Mouse (Mus musculus): ENCODE measurements around the gene Rpn2.
A peak's percentile ranks its signal among the peaks of the same experiment; 100 is the strongest.

Gene Rpn2

DNA sequence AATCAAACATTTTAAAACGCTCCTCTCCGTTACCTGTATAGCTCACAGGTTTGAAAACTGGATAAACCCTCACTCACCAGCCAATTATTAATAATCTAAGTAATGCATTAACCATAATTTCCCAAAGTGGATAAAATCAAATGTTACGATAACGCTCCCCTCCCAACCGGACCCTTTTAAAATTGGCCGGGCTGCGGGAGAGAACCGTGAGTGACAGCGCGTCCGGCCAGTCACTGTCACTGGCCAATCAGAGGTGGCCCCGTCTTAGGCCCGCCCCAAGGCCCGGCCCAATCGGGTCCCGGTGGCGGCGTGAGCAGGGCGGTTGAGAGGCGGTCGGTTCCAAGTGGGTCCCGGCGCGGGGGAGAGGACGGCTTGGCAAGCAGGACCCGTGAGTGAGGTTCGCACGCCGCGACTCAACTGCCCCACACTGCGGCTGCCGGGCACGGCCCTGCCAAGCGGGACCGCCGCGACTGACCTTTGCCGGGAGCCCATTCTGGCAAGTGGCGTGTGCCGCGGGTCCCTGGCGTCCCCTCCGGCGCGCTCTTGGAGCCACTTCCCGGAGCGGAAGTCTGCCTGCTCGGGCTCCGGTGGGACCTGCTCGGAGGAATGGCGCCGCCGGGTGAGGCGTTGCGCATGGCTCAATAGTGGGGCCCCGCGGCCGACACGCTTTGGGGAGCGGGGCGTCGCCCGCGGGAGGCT is at the start of gene Rpn2:
Rpn2 (plus strand) TSS at position 301 of the 699 bp plus-strand sequence.
- DNase-seq = peak; percentile 96

DNA sequence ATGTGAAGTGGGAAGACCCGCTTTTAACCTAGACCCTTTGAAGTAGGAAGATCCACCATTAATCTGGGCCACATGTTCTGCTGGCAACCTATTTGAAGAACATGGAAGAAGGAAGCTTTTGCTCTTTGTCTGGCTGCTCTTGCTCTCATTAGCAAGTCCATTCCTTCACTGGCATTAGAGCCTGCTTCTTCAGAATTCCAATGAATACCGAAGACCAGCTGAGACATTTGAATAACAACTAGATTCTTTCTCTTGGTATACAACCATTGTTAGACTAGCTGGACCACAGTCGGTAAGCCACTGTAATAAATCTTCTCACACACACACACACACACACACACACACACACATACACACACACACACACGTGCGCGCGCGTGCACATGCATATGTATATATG is 42.9 kb upstream of the Rpn2 start:
- DNase-seq = no peak

DNA sequence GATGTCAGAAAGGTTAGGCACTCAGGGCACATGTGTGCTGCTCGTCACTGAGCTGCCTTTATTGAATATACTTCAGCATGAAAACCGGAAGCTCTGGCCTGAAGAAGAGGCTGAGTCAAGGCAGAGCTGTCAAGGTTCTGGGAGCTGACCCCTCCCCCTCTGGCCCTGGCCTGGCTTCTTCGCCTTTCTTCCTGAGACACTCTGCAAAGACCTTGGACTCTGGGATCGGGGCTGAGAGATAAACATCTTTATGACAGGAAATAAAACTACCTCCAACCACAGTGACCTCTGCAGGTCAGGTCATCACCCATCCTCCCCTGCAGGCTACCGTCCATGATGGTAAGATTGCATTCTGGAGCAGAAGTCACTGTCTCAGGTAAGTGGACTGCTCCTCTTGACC is 33.8 kb upstream of the Rpn2 start:
- DNase-seq = no peak

DNA sequence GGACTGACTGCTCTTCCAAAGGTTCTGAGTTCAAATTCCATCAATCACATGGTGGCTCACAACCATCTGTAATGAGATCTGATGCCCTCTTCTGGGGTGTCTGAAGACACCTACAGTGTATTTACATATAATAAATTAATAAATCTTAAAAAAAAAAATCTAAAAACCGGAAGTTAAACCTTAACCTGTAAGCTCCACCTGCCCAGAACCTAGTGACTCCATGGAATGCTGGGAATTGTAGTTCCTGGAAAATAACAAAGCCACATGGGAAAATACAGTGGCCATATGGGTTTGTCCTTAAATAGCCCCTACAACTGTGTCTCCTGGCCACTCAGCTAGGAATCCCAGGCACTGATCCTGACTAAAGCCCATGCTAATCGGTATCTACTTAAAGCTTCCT is 33.2 kb upstream of the Rpn2 start:
- no peak for DNase-seq

DNA sequence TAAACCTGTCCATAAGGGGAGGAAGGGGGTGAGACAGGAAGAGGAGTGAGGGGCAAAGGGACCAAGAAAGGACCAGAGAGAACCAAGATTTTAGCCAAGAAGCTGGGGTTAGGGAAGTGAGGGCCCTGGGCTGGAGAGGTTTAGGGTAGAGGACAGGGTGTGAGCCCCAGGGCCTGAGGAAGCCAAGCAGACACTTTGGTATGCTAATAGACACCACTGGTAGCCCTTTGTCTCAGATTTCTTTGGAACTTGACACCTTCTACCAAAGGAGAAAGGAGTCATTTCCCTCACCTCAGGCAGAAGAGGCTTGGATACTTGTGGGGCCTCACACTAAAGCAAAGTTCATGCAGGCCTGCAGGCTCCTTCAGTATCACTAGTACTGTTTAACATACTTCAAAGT is 30.7 kb upstream of the Rpn2 start:
- DNase-seq = no peak

DNA sequence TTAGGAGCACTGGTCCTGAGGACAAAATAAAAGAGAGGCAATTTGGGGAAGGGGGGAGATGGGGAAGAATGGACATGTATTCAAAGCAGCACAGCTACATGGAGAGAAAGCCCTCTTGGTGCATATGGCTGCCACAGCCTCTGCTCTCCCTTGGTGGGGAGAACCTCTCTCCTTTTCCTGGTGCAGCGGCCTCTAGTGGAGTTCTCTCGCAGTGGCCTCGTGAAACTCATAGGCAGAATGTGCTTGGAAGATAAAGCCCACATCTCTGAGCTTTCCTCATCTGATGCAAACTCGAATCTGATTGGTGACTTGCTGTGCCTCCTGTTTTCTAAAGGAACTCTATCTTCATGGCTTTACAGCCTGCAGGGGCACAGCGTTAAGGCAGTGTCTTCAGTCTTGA is 19.1 kb upstream of the Rpn2 start:
- peak; percentile 76 for DNase-seq

DNA sequence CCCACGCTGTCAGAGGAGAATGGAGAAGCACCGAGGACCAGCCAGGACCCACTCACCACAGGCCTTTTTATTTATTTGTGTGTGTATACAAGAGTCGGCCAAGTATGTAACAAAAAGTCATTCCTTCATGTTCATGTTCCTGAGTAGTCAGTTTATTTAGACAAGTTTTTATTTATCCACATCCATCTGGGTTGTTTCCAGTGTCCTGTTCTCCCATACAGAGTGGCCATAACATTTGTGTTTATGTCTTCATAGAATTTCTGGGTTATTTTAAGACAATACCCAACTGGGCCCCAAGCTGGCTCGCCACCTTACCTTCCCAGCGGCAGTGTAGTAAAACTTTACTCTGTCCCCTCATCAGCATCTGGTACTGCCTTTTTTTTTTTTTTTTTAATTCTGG is 16.9 kb upstream of the Rpn2 start:
- no peak for DNase-seq

DNA sequence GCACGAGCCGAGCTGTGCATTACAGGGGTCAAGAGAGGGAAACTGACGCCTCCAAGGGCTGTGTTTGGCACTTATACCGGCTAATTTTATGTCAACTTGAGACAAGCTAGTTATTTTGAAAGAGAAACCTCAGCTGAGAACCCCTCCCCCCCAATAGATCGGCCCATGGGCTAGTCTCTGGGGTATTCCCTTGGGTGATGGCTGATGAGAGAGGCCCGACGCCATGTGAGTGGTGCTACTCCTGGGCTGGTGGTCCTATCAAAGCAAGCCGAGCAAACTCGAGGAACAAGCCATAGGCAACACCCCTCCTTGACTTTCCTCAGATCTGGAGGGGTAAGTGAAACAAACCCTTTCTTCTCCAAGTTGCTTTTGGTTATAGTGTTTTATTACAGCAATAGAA is 16.3 kb upstream of the Rpn2 start:
- DNase-seq = no peak

DNA sequence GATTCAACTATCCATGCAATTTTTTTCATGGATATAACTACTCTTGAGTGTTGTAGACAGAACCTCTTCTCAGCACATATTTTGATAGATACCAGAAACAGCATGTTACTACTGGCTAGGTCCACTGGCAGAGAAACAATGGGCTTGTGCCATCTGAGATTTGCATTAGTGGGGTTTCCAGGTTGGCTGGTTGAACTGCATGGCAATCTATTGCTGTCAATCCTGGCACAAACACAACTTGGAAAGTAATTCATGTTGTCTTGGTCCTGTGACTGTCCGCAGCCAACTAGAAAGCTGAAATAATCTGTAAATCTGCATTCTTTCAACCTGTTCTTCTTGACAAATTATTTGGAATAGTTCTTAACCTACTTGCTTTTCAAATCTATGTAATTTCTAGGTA is 15.7 kb upstream of the Rpn2 start:
- DNase-seq = no peak

DNA sequence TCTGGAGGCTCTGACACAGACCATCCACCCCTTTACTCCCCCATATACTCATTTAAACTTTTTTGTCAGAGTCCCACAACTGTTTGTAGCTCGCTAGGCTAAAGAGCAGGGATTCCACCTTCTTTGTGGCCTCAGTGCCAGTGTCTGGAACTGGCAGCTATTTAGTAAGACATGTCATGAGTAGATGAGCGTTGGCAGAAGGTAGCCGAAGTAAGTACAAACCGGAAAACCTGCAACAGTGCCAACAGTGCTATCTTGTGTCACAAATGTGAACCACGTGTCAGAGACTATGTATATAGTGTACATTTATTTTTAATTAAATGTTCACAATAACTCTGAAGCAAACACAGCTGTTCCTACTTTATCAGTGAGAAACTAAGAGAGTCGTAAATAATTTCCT is 15.0 kb upstream of the Rpn2 start:
- no peak for DNase-seq

DNA sequence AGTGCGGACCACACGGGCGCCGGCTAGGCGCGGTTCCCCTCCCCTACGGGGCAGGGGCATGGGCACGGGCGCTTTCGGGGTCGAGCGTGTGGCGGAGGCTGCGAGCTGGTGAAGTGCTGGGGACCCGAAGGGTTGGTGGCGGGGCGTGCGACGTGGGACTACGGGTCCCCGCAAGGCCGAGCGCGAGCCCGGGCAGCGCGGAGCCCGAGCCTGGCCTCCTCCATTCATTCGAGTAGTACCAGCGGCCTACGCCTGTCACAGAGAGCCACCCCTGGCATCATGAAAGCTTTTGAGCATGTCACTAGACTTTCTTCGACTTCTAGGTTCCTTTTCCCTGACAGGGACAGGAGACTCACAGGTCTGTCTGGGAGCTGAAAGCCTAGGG is 591 bp downstream of the Rpn2 start, which contains the start of gene Mroh8:
Mroh8 (minus strand) TSS at position 134 of the 385 bp plus-strand sequence.
- DNase-seq = no peak

DNA sequence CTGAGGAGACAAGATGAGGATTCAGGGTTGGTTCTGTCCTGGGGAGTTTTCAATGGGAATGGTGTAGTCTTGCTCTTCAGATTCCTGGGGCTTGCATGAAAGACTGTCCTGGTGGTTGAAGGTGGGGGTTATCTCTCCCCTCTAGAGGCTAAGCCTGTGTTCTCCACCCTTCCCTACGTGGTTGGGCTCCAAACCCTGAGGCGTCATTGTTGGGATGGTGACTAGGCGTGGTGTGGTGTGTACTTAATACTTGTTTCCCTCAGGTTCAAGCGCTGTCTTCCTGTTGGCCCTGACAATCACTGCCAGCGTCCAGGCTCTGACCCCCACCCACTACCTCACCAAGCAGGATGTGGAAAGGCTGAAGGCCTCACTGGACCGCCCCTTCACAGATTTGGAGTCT is 4.5 kb downstream of the Rpn2 start:
- DNase-seq = no peak

DNA sequence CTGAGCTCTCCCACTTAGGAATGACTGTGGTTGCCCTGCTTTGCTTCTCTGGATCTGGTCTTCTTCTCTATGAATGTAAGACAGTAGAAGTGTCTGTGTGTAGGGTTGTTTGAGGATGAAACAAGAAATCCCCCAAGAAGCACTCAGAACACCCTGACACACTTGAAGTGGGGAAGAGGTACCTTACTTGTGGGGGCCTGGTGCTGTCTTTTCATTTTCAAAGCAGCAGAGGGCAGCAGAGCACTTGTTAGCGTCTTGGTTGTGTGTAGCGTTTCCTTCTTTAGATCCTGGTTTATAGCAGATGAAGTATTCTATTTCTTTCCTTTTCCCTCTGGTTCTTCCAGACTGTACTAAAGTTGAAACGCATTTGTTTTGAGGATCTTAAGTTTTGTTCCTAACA is 8.7 kb downstream of the Rpn2 start:
- peak; percentile 55 for DNase-seq

DNA sequence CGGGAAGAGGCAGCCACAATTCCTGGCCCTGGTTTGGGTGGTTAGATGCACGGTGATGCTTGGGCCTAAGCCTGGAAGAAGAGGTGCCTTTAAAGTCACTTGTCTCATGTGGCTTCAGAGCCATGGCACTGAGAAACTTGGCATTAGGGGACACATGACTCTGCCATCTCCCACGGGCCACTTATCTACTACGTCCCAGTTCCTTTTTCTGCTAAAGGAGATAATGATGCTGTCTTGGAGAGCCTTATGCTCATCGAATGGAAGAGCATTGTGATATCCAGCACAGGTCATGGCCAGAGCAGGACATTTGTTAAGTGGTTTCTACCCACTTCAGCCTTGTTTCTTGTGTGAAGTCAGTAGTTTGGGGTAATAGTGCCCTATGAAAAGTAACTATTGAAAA is 10.2 kb downstream of the Rpn2 start:
- DNase-seq = no peak

DNA sequence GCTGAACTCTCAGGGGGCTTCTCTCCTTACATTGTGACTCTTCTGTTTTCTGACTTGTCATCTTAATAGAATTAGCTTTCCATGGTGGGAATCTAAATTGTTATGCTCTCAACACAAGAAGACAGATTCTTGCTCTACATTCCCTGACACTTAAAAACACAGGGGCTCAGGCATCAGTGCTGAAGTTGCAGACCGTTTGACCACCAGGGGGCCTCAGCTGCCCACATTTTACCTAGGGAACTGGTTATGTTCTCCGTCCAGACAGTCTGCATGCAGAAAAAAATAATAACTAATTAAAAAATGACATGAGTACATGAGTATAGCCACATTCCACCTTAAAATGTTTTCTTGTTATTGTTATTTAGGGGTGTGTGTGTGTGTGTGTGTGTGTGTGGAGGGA is 13.3 kb downstream of the Rpn2 start:
- peak; percentile 89 for DNase-seq

DNA sequence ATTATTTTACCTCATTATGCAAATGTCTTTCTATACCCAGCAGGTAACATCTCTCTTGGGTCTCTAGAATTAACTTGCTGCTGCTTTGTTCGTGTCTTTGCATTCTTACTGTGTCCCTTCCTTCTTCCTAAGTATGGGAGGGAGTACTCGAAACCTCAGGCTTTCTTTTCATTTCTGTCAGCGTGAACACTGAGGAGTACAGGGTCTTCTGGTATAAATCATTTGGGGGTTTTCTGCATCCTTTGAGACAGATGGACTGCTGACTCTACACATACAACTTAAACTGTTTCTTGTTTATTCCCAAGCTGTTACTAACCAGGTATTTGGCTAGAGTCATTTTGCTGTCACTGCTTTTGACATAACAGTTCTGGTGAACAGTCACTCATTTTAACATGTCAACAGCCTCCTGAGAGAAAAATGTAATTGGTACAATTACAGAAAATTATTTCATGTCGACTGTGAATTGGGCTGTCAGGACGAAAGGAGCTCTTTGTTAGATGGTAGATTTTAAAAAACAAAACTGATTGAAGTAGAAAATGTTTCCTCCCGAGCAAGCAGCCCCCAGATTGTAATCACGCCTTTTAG is 17.4 kb downstream of the Rpn2 start:
- DNase-seq = no peak

DNA sequence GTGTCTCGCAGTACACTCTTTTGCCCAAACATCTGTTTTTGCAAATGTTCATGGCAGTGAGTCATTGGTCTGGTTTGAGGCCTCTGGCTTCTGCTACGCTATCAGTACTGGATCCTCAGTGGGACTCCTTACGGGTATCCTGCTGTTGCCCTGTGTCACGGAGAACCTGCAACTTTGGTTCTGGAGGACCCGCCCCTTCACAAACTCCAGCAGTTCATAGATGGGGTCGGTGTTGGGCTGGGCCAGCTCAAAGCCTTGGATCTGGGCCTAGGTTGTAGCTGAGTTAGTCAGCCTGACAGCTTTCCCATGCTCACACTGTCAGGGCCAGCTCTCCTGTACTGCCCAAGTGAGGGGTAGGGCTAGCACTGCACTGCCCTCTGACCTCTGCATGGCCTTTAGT is 21.2 kb downstream of the Rpn2 start:
- DNase-seq = no peak

DNA sequence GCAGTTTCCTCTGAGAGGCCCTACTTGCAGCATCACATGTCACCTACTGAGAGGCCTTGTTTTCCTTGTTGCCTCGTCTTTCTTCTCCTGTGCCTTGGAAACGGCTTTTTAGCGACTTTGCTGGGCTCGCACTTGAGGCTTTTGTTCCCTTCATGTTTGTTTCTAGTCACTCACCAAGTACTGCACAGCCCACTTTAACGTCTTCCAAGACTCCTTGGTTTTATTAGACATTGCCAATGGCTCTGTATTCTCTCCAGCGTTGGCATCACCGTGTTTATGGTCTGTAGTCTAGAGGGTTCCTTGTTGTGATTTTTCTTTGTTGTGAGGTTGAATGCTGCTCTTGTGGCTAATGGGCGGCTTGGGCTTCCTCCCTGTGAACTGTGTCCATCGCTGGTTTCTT is 24.3 kb downstream of the Rpn2 start:
- DNase-seq = no peak

DNA sequence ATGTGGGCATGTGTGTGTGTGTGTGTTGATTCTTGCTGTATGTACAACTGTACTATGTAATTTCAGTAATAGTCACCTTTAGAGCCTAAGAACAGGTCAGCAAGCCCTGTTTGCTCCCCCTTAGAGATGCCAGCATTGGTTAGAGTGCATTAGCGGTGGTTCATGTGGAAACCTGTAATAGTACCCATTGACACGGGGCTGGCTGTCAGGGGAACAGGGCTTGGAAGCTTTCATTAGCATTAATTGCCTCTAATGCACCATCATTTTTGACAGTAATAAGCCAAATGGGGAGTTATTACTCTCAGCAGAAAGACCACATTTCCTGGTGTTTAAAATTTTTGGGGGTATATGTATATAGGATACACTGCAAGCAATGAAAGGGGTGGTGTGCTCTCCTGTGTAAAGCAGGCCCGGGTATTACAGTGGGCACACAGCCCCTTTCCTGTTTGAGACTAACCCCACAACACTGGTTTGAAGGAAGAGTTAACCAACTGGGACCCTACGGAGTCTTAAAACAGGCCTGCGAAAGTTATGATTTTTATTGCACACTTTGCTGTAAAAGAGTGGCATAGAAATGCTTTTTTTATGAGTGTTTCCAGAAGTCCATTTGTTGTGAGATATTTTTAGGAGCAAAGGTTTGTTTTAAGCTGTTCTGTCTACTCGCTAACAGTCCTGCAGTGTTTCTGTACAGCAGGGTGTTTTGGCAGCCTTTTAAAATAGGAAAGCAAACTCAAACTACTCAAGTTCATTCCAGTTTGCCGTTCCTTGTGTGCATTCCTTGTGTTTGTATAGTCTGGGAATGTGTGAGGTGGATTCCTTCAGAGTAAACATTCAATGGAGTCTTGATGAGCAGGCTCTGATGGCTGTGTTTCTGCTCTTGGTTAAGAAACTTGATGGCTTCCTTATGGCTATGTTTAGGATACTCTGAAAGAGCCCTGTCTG is 27.5 kb downstream of the Rpn2 start:
- no peak for DNase-seq

DNA sequence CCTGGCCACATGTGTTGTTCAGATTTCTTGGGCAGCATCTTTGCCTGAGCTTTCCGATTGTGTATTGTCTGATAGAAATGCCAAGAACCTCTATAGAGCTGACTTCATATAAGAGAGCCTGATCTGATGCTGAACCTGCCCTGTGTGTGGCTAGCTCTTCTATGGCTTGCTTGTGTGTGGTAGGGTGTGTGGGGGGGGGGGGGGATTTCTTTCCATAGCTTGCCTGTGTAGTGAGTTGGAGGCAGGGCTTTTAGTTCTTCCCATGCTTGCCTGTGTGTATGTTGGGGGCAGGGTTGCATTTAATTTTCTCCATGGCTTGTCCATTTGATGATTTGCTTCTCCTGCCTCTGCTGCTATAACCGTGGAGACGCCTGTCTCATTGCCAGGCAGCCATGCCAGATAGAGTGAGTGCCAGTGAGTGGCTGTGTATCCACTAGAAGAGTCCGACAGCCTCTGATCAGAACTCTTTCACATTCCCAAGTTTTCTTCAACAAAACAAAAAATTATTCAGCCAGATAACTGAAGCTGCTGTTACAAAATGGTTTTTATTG is 29.0 kb downstream of the Rpn2 start:
- peak; percentile 67 for DNase-seq

DNA sequence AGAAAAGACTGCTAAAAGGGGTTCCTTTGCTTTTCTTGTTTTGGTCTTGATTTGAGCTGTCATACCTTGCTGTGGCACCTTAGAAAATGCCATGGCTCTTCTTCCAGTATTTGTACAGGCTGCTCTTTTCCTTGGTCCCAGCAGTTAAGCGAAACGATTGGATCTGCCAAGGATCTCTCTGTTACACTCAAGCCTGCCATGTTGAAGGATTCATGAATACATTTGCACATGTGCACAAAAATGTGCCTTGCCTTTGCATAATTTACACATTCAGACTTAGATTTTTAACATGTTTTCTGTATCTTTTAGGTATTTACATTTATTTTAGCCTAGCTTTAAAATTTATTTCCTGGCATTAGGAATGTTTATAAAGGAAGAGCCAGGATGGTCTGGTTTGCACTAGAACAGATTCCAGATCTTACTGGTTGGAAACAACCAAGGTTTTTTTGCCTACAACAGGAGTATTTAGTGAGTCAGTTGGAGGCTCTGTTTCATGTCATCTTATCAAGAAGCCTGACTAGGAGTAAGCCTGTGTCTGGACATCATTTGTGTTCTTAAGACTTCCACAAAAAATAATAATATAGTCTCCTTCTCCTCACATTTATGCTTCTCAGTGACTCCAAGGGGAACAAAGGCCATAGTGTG is 29.6 kb downstream of the Rpn2 start:
- DNase-seq = no peak

DNA sequence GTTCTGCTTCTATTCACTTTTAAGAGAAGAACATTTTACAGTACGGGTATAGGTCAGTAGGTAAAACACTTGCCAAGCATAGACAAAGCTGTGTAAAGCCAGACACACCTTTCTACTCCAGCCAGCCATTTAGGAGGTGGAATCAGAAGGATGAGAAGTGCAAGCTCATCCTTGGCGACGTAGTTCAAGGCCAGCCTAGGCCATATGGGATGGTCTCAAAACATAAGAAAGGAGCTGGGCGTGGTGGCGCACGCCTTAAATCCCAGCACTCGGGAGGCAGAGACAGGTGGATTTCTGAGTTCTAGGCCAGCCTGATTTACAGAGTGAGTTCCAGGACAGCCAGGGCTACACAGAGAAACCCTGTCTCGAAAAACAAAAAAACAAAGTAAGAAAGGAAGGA is 30.8 kb downstream of the Rpn2 start:
- no peak for DNase-seq

DNA sequence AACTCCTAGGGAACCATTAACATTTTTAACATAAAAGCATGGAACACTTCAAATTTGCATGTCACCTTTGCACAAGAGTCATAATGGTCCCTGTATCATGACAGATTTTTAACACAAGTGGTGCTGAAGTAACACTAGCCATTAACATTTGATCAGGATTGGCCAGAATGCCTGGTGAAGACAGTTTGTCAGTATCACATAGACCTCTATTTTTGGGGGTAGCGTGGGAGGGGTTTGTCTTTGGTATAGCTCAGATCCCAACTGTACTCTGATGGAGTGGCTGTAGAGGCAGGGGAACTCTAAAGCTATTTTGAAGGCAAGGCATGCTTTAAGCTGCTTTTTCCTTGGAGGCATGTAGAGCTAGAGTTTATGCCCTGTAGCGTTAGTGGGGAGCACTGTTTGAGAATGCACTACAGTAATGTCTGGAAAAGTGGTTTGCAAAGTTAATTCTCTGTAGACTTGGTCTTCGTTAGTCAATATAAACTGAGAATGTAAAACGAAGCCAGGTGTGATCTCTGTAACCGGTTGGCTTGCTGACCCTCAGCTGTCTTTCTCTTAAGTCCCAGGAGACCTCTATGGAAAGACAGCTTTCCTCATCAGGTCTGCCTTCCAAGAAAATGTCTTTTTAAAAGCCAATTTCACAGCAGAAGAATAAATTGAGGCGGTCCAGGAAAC is 32.3 kb downstream of the Rpn2 start:
- DNase-seq = no peak
